Mouse (Mus musculus): ENCODE results near the gene Prtn3.

DNA sequence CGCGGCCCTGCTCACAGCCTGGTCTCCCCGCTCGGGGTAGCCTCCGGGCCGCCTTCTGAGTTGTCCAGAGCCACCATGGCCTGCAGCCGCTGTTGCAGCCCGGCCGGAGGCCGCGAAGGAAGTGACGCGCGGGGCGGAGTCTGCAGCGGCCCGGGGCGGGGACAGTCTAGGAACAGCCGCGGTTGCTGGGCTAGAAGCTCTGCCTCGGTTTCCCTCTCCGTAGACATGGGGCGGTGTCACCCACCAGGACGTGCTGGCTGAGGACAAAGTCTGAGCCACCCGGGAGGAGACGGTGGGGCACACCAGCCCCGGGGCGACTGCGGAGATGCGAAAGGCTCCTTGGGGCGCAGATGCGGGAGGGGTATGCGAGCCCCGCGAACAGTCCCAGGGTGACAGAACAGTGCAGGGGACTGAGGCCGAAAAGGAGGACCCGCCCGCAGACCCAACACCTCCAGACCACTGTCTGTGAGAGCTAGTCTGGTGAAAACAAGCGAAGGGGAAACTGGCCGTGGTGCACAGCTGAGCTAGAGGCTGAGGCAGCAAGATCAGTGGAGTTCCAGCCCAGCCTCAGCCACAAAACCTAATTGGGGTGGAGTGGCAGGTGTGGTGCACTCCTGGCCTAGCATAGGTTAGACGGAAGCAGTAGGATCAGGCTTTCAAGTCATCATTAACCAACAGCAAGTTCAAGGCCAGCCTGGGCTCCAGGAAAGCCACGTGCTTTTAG, 42.7 kb downstream of the Prtn3 start, which contains the start of gene Kiss1r:
- TF ChIP-seq CTCF (IDR thresholded peaks at IDR 0.05; ENCODE audit: low read depth), result no peak
- no peak for TF ChIP-seq EP300 (IDR thresholded peaks at IDR 0.05; ENCODE audit: low read depth)
